Mouse (Mus musculus): ENCODE measurements around the gene Miga1.
"Not testable (repeated sequence)": the region's sequence is repeated elsewhere in the genome, so short reads cannot be mapped to it uniquely, and the experiment has no call there.

DNA sequence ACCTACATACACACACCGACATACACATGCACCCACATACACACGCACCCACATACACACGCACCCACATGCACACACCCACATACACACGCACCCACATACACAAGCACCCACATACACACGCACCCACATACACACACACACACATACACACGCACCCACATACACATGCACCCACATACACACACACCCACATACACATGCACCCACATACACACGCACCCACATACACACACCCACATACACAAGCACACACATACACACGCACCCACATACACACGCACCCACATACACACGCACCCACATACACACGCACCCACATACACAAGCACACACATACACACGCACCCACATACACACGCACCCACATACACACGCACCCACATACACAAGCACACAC is 25.5 kb downstream of the Miga1 start:
- TF ChIP-seq POLR2A (IDR thresholded peaks at IDR 0.05; ENCODE audit: insufficient read depth, low read length); CTCF (IDR thresholded peaks at IDR 0.05; ENCODE audit: low read depth, low read length): not testable (repeated sequence)

Data from ES-Bruce4 (cell line).